Mouse (Mus musculus): ENCODE results near the gene Ampd2. TPM values are rescaled to one million over a fixed set of nuclear protein-coding genes. Genes with fewer than 3 reads are reported as not detected.

Ampd2 gene
- polyA plus RNA-seq, 1 experiment from 2014 or later, result 42.2 TPM

GRCm38 (mm10) chr3:108102075-108102474 lies 15.6 kb upstream of the Ampd2 start:
- no peak for ATAC-seq (replicated peaks; ENCODE audit: low FRiP score, low TSS enrichment, low read depth)
- H3K27ac ChIP-seq (ENCODE audit: low read depth), result no peak overlapping the region
- peak; percentile 21 for DNase-seq (ENCODE audit: low spot score)
- WGBS, result 87% methylated on average over 6 of the region's 6 CpGs
- H3K4me1 ChIP-seq (replicated peaks; ENCODE audit: control insufficient read depth, insufficient read depth, low read length), result no peaks in the 10 kb centered on the region
- no peak overlapping the region for H3K4me3 ChIP-seq (ENCODE audit: low read depth, low read length)
- H3K27me3 ChIP-seq (replicated peaks; ENCODE audit: control insufficient read depth, insufficient read depth, low read length), result no peaks in the 10 kb centered on the region
- H3K9me3 ChIP-seq (ENCODE audit: control insufficient read depth, low read length), result no peaks in the 10 kb centered on the region
- no peak overlapping the region for H3K4me2 ChIP-seq (ENCODE audit: low read length)
- H3K9ac ChIP-seq (ENCODE audit: low read length), result no peak overlapping the region
- peaks cover 24% of the 10 kb centered on the region for H3K36me3 ChIP-seq (ENCODE audit: control insufficient read depth, insufficient read depth, low read length)

GRCm38 (mm10) chr3:108101594-108101993 lies 15.1 kb upstream of the Ampd2 start:
- DNase-seq (ENCODE audit: low spot score) (no peak), ATAC-seq (replicated peaks; ENCODE audit: low FRiP score, low TSS enrichment, low read depth) (no peak)
- Histone ChIP-seq H3K9me3 (ENCODE audit: control insufficient read depth, low read length) (no peaks in the 10 kb centered on the region), H3K4me3 (ENCODE audit: low read depth, low read length) (no peak overlapping the region), H3K27me3 (replicated peaks; ENCODE audit: control insufficient read depth, insufficient read depth, low read length) (no peaks in the 10 kb centered on the region), H3K36me3 (ENCODE audit: control insufficient read depth, insufficient read depth, low read length) (peaks cover 21% of the 10 kb centered on the region), H3K4me2 (ENCODE audit: low read length) (no peak overlapping the region), H3K4me1 (replicated peaks; ENCODE audit: control insufficient read depth, insufficient read depth, low read length) (no peaks in the 10 kb centered on the region), H3K9ac (ENCODE audit: low read length) (no peak overlapping the region), H3K27ac (ENCODE audit: low read depth) (no peak overlapping the region)
- 39% methylated on average over 3 of the region's 3 CpGs for WGBS

GRCm38 (mm10) chr3:108098316-108098715 lies 11.9 kb upstream of the Ampd2 start:
- Histone ChIP-seq H3K4me2 (ENCODE audit: low read length) (no peak overlapping the region), H3K27me3 (replicated peaks; ENCODE audit: control insufficient read depth, insufficient read depth, low read length) (no peaks in the 10 kb centered on the region), H3K9ac (ENCODE audit: low read length) (no peak overlapping the region), H3K4me3 (ENCODE audit: low read depth, low read length) (no peak overlapping the region), H3K36me3 (ENCODE audit: control insufficient read depth, insufficient read depth, low read length) (no peaks in the 10 kb centered on the region), H3K27ac (ENCODE audit: low read depth) (no peak overlapping the region), H3K9me3 (ENCODE audit: control insufficient read depth, low read length) (no peaks in the 10 kb centered on the region), H3K4me1 (replicated peaks; ENCODE audit: control insufficient read depth, insufficient read depth, low read length) (no peaks in the 10 kb centered on the region)
- no peak for ATAC-seq (replicated peaks; ENCODE audit: low FRiP score, low TSS enrichment, low read depth)
- no peak for DNase-seq (ENCODE audit: low spot score)
- 77% methylated on average over 6 of the region's 6 CpGs for WGBS

GRCm38 (mm10) chr3:108097656-108098055 lies 11.2 kb upstream of the Ampd2 start:
- no peak overlapping the region for H3K4me3 ChIP-seq (ENCODE audit: low read depth, low read length)
- no peaks in the 10 kb centered on the region for H3K36me3 ChIP-seq (ENCODE audit: control insufficient read depth, insufficient read depth, low read length)
- no peaks in the 10 kb centered on the region for H3K9me3 ChIP-seq (ENCODE audit: control insufficient read depth, low read length)
- no peaks in the 10 kb centered on the region for H3K27me3 ChIP-seq (replicated peaks; ENCODE audit: control insufficient read depth, insufficient read depth, low read length)
- no peak overlapping the region for H3K4me2 ChIP-seq (ENCODE audit: low read length)
- no peak overlapping the region for H3K27ac ChIP-seq (ENCODE audit: low read depth)
- no peak overlapping the region for H3K9ac ChIP-seq (ENCODE audit: low read length)
- 87% methylated on average over 8 of the region's 8 CpGs for whole genome bisulfite sequencing
- ATAC-seq (replicated peaks; ENCODE audit: low FRiP score, low TSS enrichment, low read depth) (no peak), DNase-seq (ENCODE audit: low spot score) (no peak)
- H3K4me1 ChIP-seq (replicated peaks; ENCODE audit: control insufficient read depth, insufficient read depth, low read length), result no peaks in the 10 kb centered on the region

- H3K27me3 ChIP-seq (replicated peaks; ENCODE audit: control insufficient read depth, insufficient read depth, low read length), result no peaks in the 10 kb centered on the region
- H3K36me3 ChIP-seq (ENCODE audit: control insufficient read depth, insufficient read depth, low read length), result no peaks in the 10 kb centered on the region
- no peaks in the 10 kb centered on the region for H3K4me1 ChIP-seq (replicated peaks; ENCODE audit: control insufficient read depth, insufficient read depth, low read length)
- H3K27ac ChIP-seq (ENCODE audit: low read depth), result no peak overlapping the region
- ATAC-seq (replicated peaks; ENCODE audit: low FRiP score, low TSS enrichment, low read depth), result no peak
- 74% methylated on average over 10 of the region's 10 CpGs for WGBS
- no peak overlapping the region for H3K4me2 ChIP-seq (ENCODE audit: low read length)
- H3K9me3 ChIP-seq (ENCODE audit: control insufficient read depth, low read length), result no peaks in the 10 kb centered on the region
- DNase-seq (ENCODE audit: low spot score), result no peak
- H3K9ac ChIP-seq (ENCODE audit: low read length), result no peak overlapping the region
- H3K4me3 ChIP-seq (ENCODE audit: low read depth, low read length), result no peak overlapping the region
Observed at GRCm38 (mm10) chr3:108096726-108097125, 10.3 kb upstream of the Ampd2 start.

- Histone ChIP-seq H3K27me3 (replicated peaks; ENCODE audit: control insufficient read depth, insufficient read depth, low read length) (no peaks in the 10 kb centered on the region), H3K4me3 (ENCODE audit: low read depth, low read length) (no peak overlapping the region), H3K4me1 (replicated peaks; ENCODE audit: control insufficient read depth, insufficient read depth, low read length) (no peaks in the 10 kb centered on the region), H3K9me3 (ENCODE audit: control insufficient read depth, low read length) (no peaks in the 10 kb centered on the region), H3K36me3 (ENCODE audit: control insufficient read depth, insufficient read depth, low read length) (no peaks in the 10 kb centered on the region), H3K27ac (ENCODE audit: low read depth) (no peak overlapping the region), H3K4me2 (ENCODE audit: low read length) (no peak overlapping the region), H3K9ac (ENCODE audit: low read length) (no peak overlapping the region)
- DNase-seq (ENCODE audit: low spot score), result no peak
- no peak for ATAC-seq (replicated peaks; ENCODE audit: low FRiP score, low TSS enrichment, low read depth)
- 72% methylated on average over 8 of the region's 8 CpGs for WGBS
Observed at GRCm38 (mm10) chr3:108096226-108096625, 9.8 kb upstream of the Ampd2 start.

GRCm38 (mm10) chr3:108094976-108095760 lies 8.7 kb upstream of the Ampd2 start:
- H3K4me1 ChIP-seq (replicated peaks; ENCODE audit: control insufficient read depth, insufficient read depth, low read length), result peaks cover 3% of the 10 kb centered on the region; the same call in 1 of the 2 replicates
- H3K36me3 ChIP-seq (ENCODE audit: control insufficient read depth, insufficient read depth, low read length), result no peaks in the 10 kb centered on the region
- H3K9ac ChIP-seq (ENCODE audit: low read length), result no peak overlapping the region
- DNase-seq (ENCODE audit: low spot score) (no peak), ATAC-seq (replicated peaks; ENCODE audit: low FRiP score, low TSS enrichment, low read depth) (no peak)
- no peak overlapping the region for H3K4me2 ChIP-seq (ENCODE audit: low read length)
- no peak overlapping the region for H3K4me3 ChIP-seq (ENCODE audit: low read depth, low read length)
- no peaks in the 10 kb centered on the region for H3K27me3 ChIP-seq (replicated peaks; ENCODE audit: control insufficient read depth, insufficient read depth, low read length)
- no peaks in the 10 kb centered on the region for H3K9me3 ChIP-seq (ENCODE audit: control insufficient read depth, low read length)
- H3K27ac ChIP-seq (ENCODE audit: low read depth), result no peak overlapping the region
- 94% methylated on average over 12 of the region's 12 CpGs for WGBS

GRCm38 (mm10) chr3:108094146-108094545 lies 7.7 kb upstream of the Ampd2 start:
- no peaks in the 10 kb centered on the region for H3K27me3 ChIP-seq (replicated peaks; ENCODE audit: control insufficient read depth, insufficient read depth, low read length)
- 82% methylated on average over 1 of the region's 1 CpGs for WGBS
- H3K4me1 ChIP-seq (replicated peaks; ENCODE audit: control insufficient read depth, insufficient read depth, low read length), result peaks cover 7% of the 10 kb centered on the region
- H3K36me3 ChIP-seq (ENCODE audit: control insufficient read depth, insufficient read depth, low read length), result no peaks in the 10 kb centered on the region
- no peak for ATAC-seq (replicated peaks; ENCODE audit: low FRiP score, low TSS enrichment, low read depth)
- H3K27ac ChIP-seq (ENCODE audit: low read depth), result no peak overlapping the region
- no peak for DNase-seq (ENCODE audit: low spot score)
- H3K4me2 ChIP-seq (ENCODE audit: low read length), result no peak overlapping the region
- H3K9me3 ChIP-seq (ENCODE audit: control insufficient read depth, low read length), result no peaks in the 10 kb centered on the region
- H3K4me3 ChIP-seq (ENCODE audit: low read depth, low read length), result no peak overlapping the region
- H3K9ac ChIP-seq (ENCODE audit: low read length), result no peak overlapping the region

- Histone ChIP-seq H3K27ac (ENCODE audit: low read depth) (no peak overlapping the region), H3K9me3 (ENCODE audit: control insufficient read depth, low read length) (no peaks in the 10 kb centered on the region), H3K9ac (ENCODE audit: low read length) (no peak overlapping the region), H3K36me3 (ENCODE audit: control insufficient read depth, insufficient read depth, low read length) (no peaks in the 10 kb centered on the region), H3K4me2 (ENCODE audit: low read length) (no peak overlapping the region), H3K4me1 (replicated peaks; ENCODE audit: control insufficient read depth, insufficient read depth, low read length) (peaks cover 12% of the 10 kb centered on the region), H3K27me3 (replicated peaks; ENCODE audit: control insufficient read depth, insufficient read depth, low read length) (no peaks in the 10 kb centered on the region), H3K4me3 (ENCODE audit: low read depth, low read length) (no peak overlapping the region)
- DNase-seq (ENCODE audit: low spot score) (no peak), ATAC-seq (replicated peaks; ENCODE audit: low FRiP score, low TSS enrichment, low read depth) (no peak)
- WGBS, result 67% methylated on average over 6 of the region's 6 CpGs
Observed at GRCm38 (mm10) chr3:108093306-108093705, 6.9 kb upstream of the Ampd2 start.

Measured in intestine, embryonic 14.5 days (tissue).